Mouse (Mus musculus) ovary, postnatal 14 days (tissue): ENCODE results near the gene Gemin4.

Experiments
- DNase-seq: peaks from one replicate; pipeline ENCODE4 v3.0.0; 2022; ENCODE audit warnings: low spot score

Gemin4 gene

GRCm38 (mm10) chr11:76217390-76217800 lies at the start of gene Gemin4, which contains the start of gene Dbil5:
Gene Gemin4, minus strand, starts transcription at chr11:76217664.
Gene Dbil5, plus strand, starts transcription at chr11:76217608.
- peak; percentile 96 for DNase-seq

GRCm38 (mm10) chr11:76262611-76263351 lies 45.3 kb upstream of the Gemin4 start:
- DNase-seq: no peak

- DNase-seq: no peak
Measured at GRCm38 (mm10) chr11:76261224-76261623, 43.8 kb upstream of the Gemin4 start.

- no peak for DNase-seq
Measured at GRCm38 (mm10) chr11:76260208-76261050, 43.0 kb upstream of the Gemin4 start.

GRCm38 (mm10) chr11:76258511-76258910 lies 41.0 kb upstream of the Gemin4 start:
- DNase-seq: no peak

- no peak for DNase-seq
Measured at GRCm38 (mm10) chr11:76257386-76257785, 39.9 kb upstream of the Gemin4 start.

- DNase-seq: no peak
Measured at GRCm38 (mm10) chr11:76256129-76256528, 38.7 kb upstream of the Gemin4 start.

- DNase-seq: no peak
Measured at GRCm38 (mm10) chr11:76255431-76256001, 38.1 kb upstream of the Gemin4 start.

- DNase-seq: no peak
Measured at GRCm38 (mm10) chr11:76253918-76254264, 36.4 kb upstream of the Gemin4 start.

GRCm38 (mm10) chr11:76253145-76253917 lies 35.9 kb upstream of the Gemin4 start:
- peak; percentile 87 for DNase-seq

GRCm38 (mm10) chr11:76252036-76252435 lies 34.6 kb upstream of the Gemin4 start:
- no peak for DNase-seq

- DNase-seq: no peak
Measured at GRCm38 (mm10) chr11:76247239-76247638, 29.8 kb upstream of the Gemin4 start.

GRCm38 (mm10) chr11:76246439-76246838 lies 29.0 kb upstream of the Gemin4 start:
- DNase-seq: no peak

GRCm38 (mm10) chr11:76243811-76244546 lies 26.5 kb upstream of the Gemin4 start:
- no peak for DNase-seq

GRCm38 (mm10) chr11:76242901-76243810 lies 25.7 kb upstream of the Gemin4 start, which contains the start of the genes Mrm3 and Glod4:
Gene Mrm3, plus strand, starts transcription at chr11:76243715.
Gene Glod4, minus strand, starts transcription at chr11:76243725.
- DNase-seq: peak; percentile 95

- no peak for DNase-seq
Measured at GRCm38 (mm10) chr11:76239750-76240149, 22.3 kb upstream of the Gemin4 start.

GRCm38 (mm10) chr11:76236136-76236535 lies 18.7 kb upstream of the Gemin4 start:
- no peak for DNase-seq

GRCm38 (mm10) chr11:76225051-76225450 lies 7.6 kb upstream of the Gemin4 start:
- DNase-seq: no peak

GRCm38 (mm10) chr11:76224631-76225030 lies 7.2 kb upstream of the Gemin4 start:
- no peak for DNase-seq
